27 mouse cellular contexts compared by ENCODE assay signal in genomic region chr4:114331161-114331560, GRCm38 (mm10).
"Had no signal": no experiment of that assay in that cellular context is flagged by ENCODE, and none has a peak within 500 bp of the region (broad histone marks: within the 10 kb centered on the region; RNA-seq: fewer than 3 reads in every experiment).

No protein-coding gene starts in this region.

- H3K4me3 ChIP-seq: embryonic facial prominence, embryonic 10.5 days; embryonic facial prominence, embryonic 12.5 days; embryonic facial prominence, embryonic 13.5 days; embryonic facial prominence, embryonic 15.5 days; erythroblast, embryonic 14.5 days; forebrain, embryonic 10.5 days; forebrain, embryonic 12.5 days; forebrain, embryonic 13.5 days; forebrain, embryonic 15.5 days; gastrocnemius, adult 2 months; heart, adult 2 months had no signal

- H3K27me3 ChIP-seq: embryonic facial prominence, embryonic 12.5 days; embryonic facial prominence, embryonic 13.5 days; embryonic facial prominence, embryonic 15.5 days; forebrain, embryonic 12.5 days; forebrain, embryonic 13.5 days; forebrain, embryonic 15.5 days had no signal

- H3K4me1 ChIP-seq: embryonic facial prominence, embryonic 10.5 days; embryonic facial prominence, embryonic 12.5 days; embryonic facial prominence, embryonic 13.5 days; embryonic facial prominence, embryonic 15.5 days; forebrain, embryonic 10.5 days; forebrain, embryonic 12.5 days; forebrain, embryonic 13.5 days; forebrain, embryonic 15.5 days had no signal

- H3K27ac ChIP-seq: embryonic facial prominence, embryonic 10.5 days; embryonic facial prominence, embryonic 12.5 days; embryonic facial prominence, embryonic 13.5 days; embryonic facial prominence, embryonic 15.5 days; forebrain, embryonic 10.5 days; forebrain, embryonic 12.5 days; forebrain, embryonic 13.5 days; forebrain, embryonic 15.5 days; gastrocnemius, adult 2 months; heart, adult 2 months had no signal

- H3K36me3 ChIP-seq: embryonic facial prominence, embryonic 10.5 days; embryonic facial prominence, embryonic 12.5 days; embryonic facial prominence, embryonic 13.5 days; embryonic facial prominence, embryonic 15.5 days; forebrain, embryonic 10.5 days; forebrain, embryonic 12.5 days; forebrain, embryonic 15.5 days had no signal

- DNase-seq: cerebellum, adult 2 months; cerebellum, adult 8-10 months; cerebellum, adult 9-10 months; cerebellum, adult 9-11 months; cerebellum, postnatal 10 days; cerebellum, postnatal 14 days; cerebellum, postnatal 25 days; cerebellum, postnatal 36 days; embryo, embryonic 11 days; forebrain, postnatal 0 days; gastrocnemius, adult 2 months; gastrocnemius, postnatal 10 days; gastrocnemius, postnatal 14 days; gastrocnemius, postnatal 25 days; gastrocnemius, postnatal 36 days; heart, adult 11 months; heart, adult 18-20 months; heart, adult 2 months had no signal
